Mouse (Mus musculus) lung, embryonic 16.5 days (tissue): Measurements from ENCODE around the gene Mvb12b. TPM values are rescaled to one million over a fixed set of nuclear protein-coding genes. Genes with fewer than 3 reads are reported as not detected.

Experiments
- ATAC-seq: fragments of 200-750 bp; cut with Nextera tagmentation; 2 replicates; pipeline ENCODE4 v1.8.0; 2017; ENCODE audit warnings: low read depth, mild to moderate bottlenecking, moderate library complexity
- H3K27ac ChIP-seq: fragments of 300-500 bp; sonication (generic); 2 replicates; pipeline ENCODE4 v1.5.1; 2014; ENCODE audit warnings: mild to moderate bottlenecking, control low read depth, low read length
- H3K27me3 ChIP-seq: fragments of 300-500 bp; sonication (generic); 2 replicates; pipeline ENCODE4 v1.6.1; 2014; ENCODE audit warnings: low read depth, low read length, mixed read lengths; ENCODE audit not compliant: control insufficient read depth, insufficient read depth
- H3K36me3 ChIP-seq: fragments of 300-500 bp; sonication (generic); 2 replicates; pipeline ENCODE4 v1.6.1; 2014; ENCODE audit warnings: low read length; ENCODE audit not compliant: control insufficient read depth, insufficient read depth
- H3K4me1 ChIP-seq: fragments of 300-500 bp; sonication (generic); replicated peaks from 2 replicates; pipeline ENCODE4 v1.6.1; 2014; ENCODE audit warnings: low read length, mixed read lengths; ENCODE audit not compliant: control insufficient read depth, insufficient read depth
- H3K4me2 ChIP-seq: fragments of 300-500 bp; sonication (generic); 2 replicates; pipeline ENCODE4 v1.6.1; 2014; ENCODE audit warnings: low read depth, low read length, control low read depth
- H3K4me3 ChIP-seq: fragments of 300-500 bp; sonication (generic); 2 replicates; pipeline ENCODE4 v1.5.1; 2014; ENCODE audit warnings: mild to moderate bottlenecking, low read length, control low read depth
- H3K9ac ChIP-seq: fragments of 300-500 bp; sonication (generic); 2 replicates; pipeline ENCODE4 v1.6.1; 2014; ENCODE audit warnings: low read length, control low read depth
- H3K9me3 ChIP-seq: fragments of 300-500 bp; sonication (generic); 2 replicates; pipeline ENCODE4 v1.6.1; 2016; ENCODE audit warnings: low read length; ENCODE audit not compliant: control insufficient read depth
- WGBS: fragments of 180-500 bp; shearing (Covaris S2); extraction: QIAGEN DNeasy Blood & Tissue Kit; methylation state at CpG from one replicate; pipeline ENCODE4 v1.1.7; 2014; 5-methylcytosine and 5-hydroxymethylcytosine counted together
- polyA plus RNA-seq: library from polyadenylated mRNA; unstranded; fragments of >200 nt; fragmentation: Nextera tagmentation; extraction: Ambion mirVana; gene quantifications from 2 replicates; pipeline ENCODE4 v1.2.1, GENCODE M21; 2015

Mvb12b gene
- polyA plus RNA-seq, 1 experiment from 2014 or later: 21.6 TPM

- Histone ChIP-seq H3K9me3 (no peaks in the 10 kb centered on the region), H3K36me3 (no peaks in the 10 kb centered on the region), H3K27ac (no peak overlapping the region), H3K27me3 (no peaks in the 10 kb centered on the region), H3K9ac (no peak overlapping the region), H3K4me3 (no peak overlapping the region), H3K4me1 (no peaks in the 10 kb centered on the region), H3K4me2 (no peak overlapping the region)
- WGBS: 89% methylated on average over 7 of the region's 7 CpGs
- ATAC-seq: no peak
These were observed 98.9 kb downstream of the Mvb12b start for GRCm38 (mm10) chr2:33788851-33789250.

GRCm38 (mm10) chr2:33788131-33788530 is 99.6 kb downstream of the Mvb12b start:
- H3K9me3 ChIP-seq: no peaks in the 10 kb centered on the region
- WGBS: 71% methylated on average over 13 of the region's 13 CpGs
- no peak overlapping the region for H3K9ac ChIP-seq
- H3K4me3 ChIP-seq: no peak overlapping the region
- no peak for ATAC-seq
- no peaks in the 10 kb centered on the region for H3K4me1 ChIP-seq
- no peak overlapping the region for H3K4me2 ChIP-seq
- no peaks in the 10 kb centered on the region for H3K36me3 ChIP-seq
- H3K27me3 ChIP-seq: no peaks in the 10 kb centered on the region
- H3K27ac ChIP-seq: no peak overlapping the region

- H3K27ac ChIP-seq: no peak overlapping the region
- H3K9me3 ChIP-seq: no peaks in the 10 kb centered on the region
- ATAC-seq: no peak
- H3K9ac ChIP-seq: no peak overlapping the region
- no peak overlapping the region for H3K4me2 ChIP-seq
- H3K4me1 ChIP-seq: peaks cover 13% of the 10 kb centered on the region
- H3K36me3 ChIP-seq: no peaks in the 10 kb centered on the region
- H3K27me3 ChIP-seq: no peaks in the 10 kb centered on the region
- WGBS: 85% methylated on average over 6 of the region's 6 CpGs
- no peak overlapping the region for H3K4me3 ChIP-seq
These were observed 101.7 kb downstream of the Mvb12b start for GRCm38 (mm10) chr2:33786064-33786463.

GRCm38 (mm10) chr2:33785596-33785995 is 102.2 kb downstream of the Mvb12b start:
- Histone ChIP-seq H3K4me3 (no peak overlapping the region), H3K9ac (no peak overlapping the region), H3K27ac (no peak overlapping the region), H3K27me3 (no peaks in the 10 kb centered on the region), H3K4me1 (peaks cover 13% of the 10 kb centered on the region), H3K4me2 (no peak overlapping the region), H3K36me3 (no peaks in the 10 kb centered on the region), H3K9me3 (no peaks in the 10 kb centered on the region)
- no peak for ATAC-seq
- 51% methylated on average over 13 of the region's 13 CpGs for WGBS

GRCm38 (mm10) chr2:33784721-33785120 is 103.0 kb downstream of the Mvb12b start:
- Histone ChIP-seq H3K27me3 (no peaks in the 10 kb centered on the region), H3K36me3 (no peaks in the 10 kb centered on the region), H3K4me1 (peaks cover 13% of the 10 kb centered on the region), H3K27ac (no peak overlapping the region), H3K4me3 (no peak overlapping the region), H3K4me2 (no peak overlapping the region), H3K9ac (no peak overlapping the region), H3K9me3 (no peaks in the 10 kb centered on the region)
- no peak for ATAC-seq
- 89% methylated on average over 1 of the region's 1 CpGs for whole genome bisulfite sequencing

- Histone ChIP-seq H3K9ac (no peak overlapping the region), H3K4me1 (peaks cover 13% of the 10 kb centered on the region), H3K4me3 (no peak overlapping the region), H3K27ac (no peak overlapping the region), H3K27me3 (no peaks in the 10 kb centered on the region), H3K36me3 (peaks cover 8% of the 10 kb centered on the region), H3K9me3 (peaks cover 8% of the 10 kb centered on the region), H3K4me2 (no peak overlapping the region)
- whole genome bisulfite sequencing: 69% methylated on average over 7 of the region's 7 CpGs
- 0 out of 2 replicates have a peak, but pooled peaks have one; percentile 5 for ATAC-seq
These were observed 104.3 kb downstream of the Mvb12b start for GRCm38 (mm10) chr2:33783419-33783818.

GRCm38 (mm10) chr2:33781655-33782400 is 105.9 kb downstream of the Mvb12b start:
- peaks cover 23% of the 10 kb centered on the region for H3K9me3 ChIP-seq
- peaks cover 13% of the 10 kb centered on the region for H3K4me1 ChIP-seq
- H3K9ac ChIP-seq: no peak overlapping the region
- H3K4me3 ChIP-seq: no peak overlapping the region
- 32% methylated on average over 11 of the region's 11 CpGs for WGBS
- no peak overlapping the region for H3K4me2 ChIP-seq
- peak; percentile 71; the same call in 1 of the 2 replicates for ATAC-seq
- peak overlapping the region; percentile 80 for H3K27ac ChIP-seq
- H3K36me3 ChIP-seq: peaks cover 22% of the 10 kb centered on the region
- H3K27me3 ChIP-seq: no peaks in the 10 kb centered on the region

GRCm38 (mm10) chr2:33778466-33778865 is 109.3 kb downstream of the Mvb12b start:
- Histone ChIP-seq H3K4me2 (no peak overlapping the region), H3K27ac (no peak overlapping the region), H3K4me3 (no peak overlapping the region), H3K9ac (no peak overlapping the region), H3K9me3 (peaks cover 23% of the 10 kb centered on the region), H3K4me1 (peaks cover 13% of the 10 kb centered on the region), H3K36me3 (peaks cover 22% of the 10 kb centered on the region), H3K27me3 (no peaks in the 10 kb centered on the region)
- ATAC-seq: no peak
- WGBS: 100% methylated on average over 4 of the region's 4 CpGs

GRCm38 (mm10) chr2:33777051-33777450 is 110.7 kb downstream of the Mvb12b start:
- no peak overlapping the region for H3K4me2 ChIP-seq
- peaks cover 22% of the 10 kb centered on the region for H3K36me3 ChIP-seq
- H3K4me3 ChIP-seq: no peak overlapping the region
- 95% methylated on average over 11 of the region's 11 CpGs for WGBS
- no peak overlapping the region for H3K9ac ChIP-seq
- peaks cover 23% of the 10 kb centered on the region for H3K9me3 ChIP-seq
- no peaks in the 10 kb centered on the region for H3K27me3 ChIP-seq
- no peak overlapping the region for H3K27ac ChIP-seq
- peaks cover 8% of the 10 kb centered on the region for H3K4me1 ChIP-seq
- no peak for ATAC-seq
